Mouse (Mus musculus) subcutaneous adipose tissue, adult 2 months (tissue): ENCODE data around the gene Anapc16. TPM values are rescaled to one million over a fixed set of nuclear protein-coding genes. Genes with fewer than 3 reads are reported as not detected.

Experiments
- polyA plus RNA-seq: library from polyadenylated mRNA; depleted of rRNA; stranded (reverse); fragments of >200 nt; gene quantifications from 2 replicates; pipeline ENCODE4 v1.2.3, GENCODE M21; 2012; ENCODE audit warnings: low replicate concordance; rRNA removed

Anapc16 gene
- polyA plus RNA-seq, result 76.9 and 98.9 TPM in 2 replicates

GRCm38 (mm10) chr10:60002673-60003212, at the start of gene Anapc16, which contains the start of gene Ascc1:
Gene Anapc16 (minus strand): TSS chr10:60003135.
Gene Ascc1 (plus strand): TSS chr10:60002805.

GRCm38 (mm10) chr10:59951211-59952151, 51.5 kb downstream of the Anapc16 start, which contains the start of gene Ddit4:
Gene Ddit4 (minus strand): TSS chr10:59951834.

Other genes with a start within 250 kb of the Anapc16 start
- 53.9 and 56.3 TPM in 2 replicates for gene Dnajb12, start 123.6 kb downstream of the Anapc16 start, polyA plus RNA-seq
- 31.7 and 140 TPM in 2 replicates for gene Ddit4, start 51.3 kb downstream of the Anapc16 start, polyA plus RNA-seq
- 23.5 and 31.7 TPM in 2 replicates for gene Ascc1, start 330 bp downstream of the Anapc16 start, polyA plus RNA-seq
- gene Spock2, start 103.1 kb upstream of the Anapc16 start, polyA plus RNA-seq, result 5.1 and 52.7 TPM in 2 replicates
- 0.96 and 1.5 TPM in 2 replicates for gene Chst3, start 216.1 kb upstream of the Anapc16 start, polyA plus RNA-seq